Mouse (Mus musculus) intestine, postnatal 0 days (tissue): ENCODE data around the gene Gm45062. TPM values are rescaled to one million over a fixed set of nuclear protein-coding genes. Genes with fewer than 3 reads are reported as not detected.

Source experiments
- ATAC-seq: fragments of 200-750 bp; cut with Nextera tagmentation; 2 replicates; pipeline ENCODE4 v1.8.0; 2017; ENCODE audit warnings: mild to moderate bottlenecking, moderate TSS enrichment, moderate library complexity
- H3K27ac ChIP-seq: fragments of 300-500 bp; sonication (generic); 2 replicates; pipeline ENCODE4 v1.5.1; 2014; ENCODE audit warnings: mild to moderate bottlenecking, low read depth, low read length, moderate library complexity
- H3K27me3 ChIP-seq: fragments of 300-500 bp; sonication (generic); replicated peaks from 2 replicates; pipeline ENCODE4 v1.6.1; 2014; ENCODE audit warnings: low read length, mixed read lengths; ENCODE audit not compliant: control insufficient read depth, insufficient read depth
- H3K36me3 ChIP-seq: fragments of 300-500 bp; sonication (generic); 2 replicates; pipeline ENCODE4 v1.6.1; 2014; ENCODE audit warnings: mild to moderate bottlenecking, moderate library complexity; ENCODE audit not compliant: control insufficient read depth, insufficient read depth
- H3K4me1 ChIP-seq: fragments of 300-500 bp; sonication (generic); replicated peaks from 2 replicates; pipeline ENCODE4 v1.6.1; 2014; ENCODE audit warnings: antibody characterized with exemption, low read length, mixed read lengths; ENCODE audit not compliant: control insufficient read depth, insufficient read depth
- H3K4me2 ChIP-seq: fragments of 300-500 bp; sonication (generic); replicated peaks from 2 replicates; pipeline ENCODE4 v1.6.1; 2014; ENCODE audit warnings: low read depth, mild to moderate bottlenecking, moderate library complexity
- H3K4me3 ChIP-seq: fragments of 300-500 bp; sonication (generic); 2 replicates; pipeline ENCODE4 v1.5.1; 2014; ENCODE audit warnings: low read depth, low read length
- H3K9ac ChIP-seq: fragments of 300-500 bp; sonication (generic); 2 replicates; pipeline ENCODE4 v1.6.1; 2014; ENCODE audit warnings: mild to moderate bottlenecking, low read depth, low read length
- H3K9me3 ChIP-seq: fragments of 300-500 bp; sonication (generic); 2 replicates; pipeline ENCODE4 v1.6.1; 2016; ENCODE audit warnings: mixed run types; ENCODE audit not compliant: control insufficient read depth
- CTCF ChIP-seq: sonication (generic); IDR thresholded peaks from 2 replicates; pipeline ENCODE4 v1.5.1; 2016; ENCODE audit warnings: low read depth, mild to moderate bottlenecking, control low read depth, antibody characterized with exemption, moderate library complexity
- WGBS: fragments of 180-500 bp; shearing (Covaris S2); extraction: QIAGEN DNeasy Blood & Tissue Kit; methylation state at CpG from one replicate; pipeline ENCODE4 v1.1.7; 2014; 5-methylcytosine and 5-hydroxymethylcytosine counted together
- polyA plus RNA-seq: library from polyadenylated mRNA; unstranded; fragments of >200 nt; fragmentation: Nextera tagmentation; extraction: Ambion mirVana; gene quantifications from 2 replicates; pipeline ENCODE4 v1.2.1, GENCODE M21; 2015

Gene Gm45062
- polyA plus RNA-seq, 1 experiment from 2014 or later, result 0.30 TPM

- ATAC-seq, result no peak
These were observed 154.8 kb downstream of the Gm45062 start for GRCm38 (mm10) chr6:8414020-8414419.

GRCm38 (mm10) chr6:8415823-8416222 is 156.6 kb downstream of the Gm45062 start:
- H3K4me3 ChIP-seq, result no peak overlapping the region
- no peaks in the 10 kb centered on the region; the same call in 1 of the 2 replicates for H3K4me1 ChIP-seq
- H3K36me3 ChIP-seq, result no peaks in the 10 kb centered on the region
- ATAC-seq, result no peak
- H3K9me3 ChIP-seq, result no peaks in the 10 kb centered on the region
- no peaks in the 10 kb centered on the region for H3K27me3 ChIP-seq
- WGBS, result 91% methylated on average over 5 of the region's 5 CpGs
- no peak overlapping the region for H3K9ac ChIP-seq
- TF ChIP-seq CTCF, result no peak
- no peak overlapping the region for H3K4me2 ChIP-seq
- H3K27ac ChIP-seq, result no peak overlapping the region

More at GRCm38 (mm10) chr6:8414020-8414419, 154.8 kb downstream of the Gm45062 start:
- WGBS, result 63% methylated on average over 9 of the region's 9 CpGs
- Histone ChIP-seq H3K4me3 (no peak overlapping the region), H3K9ac (no peak overlapping the region), H3K9me3 (no peaks in the 10 kb centered on the region), H3K27me3 (no peaks in the 10 kb centered on the region), H3K4me2 (no peak overlapping the region), H3K27ac (no peak overlapping the region), H3K4me1 (no peaks in the 10 kb centered on the region), H3K36me3 (no peaks in the 10 kb centered on the region)
- TF ChIP-seq CTCF, result no peak

GRCm38 (mm10) chr6:8416802-8417569 is 157.7 kb downstream of the Gm45062 start:
- TF ChIP-seq CTCF, result no peak
- ATAC-seq, result no peak
- H3K27me3 ChIP-seq, result no peaks in the 10 kb centered on the region
- H3K27ac ChIP-seq, result no peak overlapping the region
- WGBS, result 61% methylated on average over 8 of the region's 8 CpGs
- H3K4me1 ChIP-seq, result no peaks in the 10 kb centered on the region; the same call in 1 of the 2 replicates
- no peak overlapping the region for H3K9ac ChIP-seq
- H3K9me3 ChIP-seq, result no peaks in the 10 kb centered on the region
- H3K4me2 ChIP-seq, result no peak overlapping the region
- no peaks in the 10 kb centered on the region for H3K36me3 ChIP-seq
- no peak overlapping the region for H3K4me3 ChIP-seq

- ATAC-seq, result no peak
- WGBS, result 59% methylated on average over 4 of the region's 4 CpGs
- no peak overlapping the region for H3K4me2 ChIP-seq
These were observed 160.4 kb downstream of the Gm45062 start for GRCm38 (mm10) chr6:8419485-8420186.

GRCm38 (mm10) chr6:8420187-8420503 is 160.9 kb downstream of the Gm45062 start:
- H3K9ac ChIP-seq, result no peak overlapping the region
- H3K36me3 ChIP-seq, result no peaks in the 10 kb centered on the region
- no peak overlapping the region for H3K4me2 ChIP-seq
- no peak for ATAC-seq
- no peaks in the 10 kb centered on the region; the same call in 1 of the 2 replicates for H3K4me1 ChIP-seq
- no peaks in the 10 kb centered on the region for H3K9me3 ChIP-seq
- no peak for TF ChIP-seq CTCF
- H3K4me3 ChIP-seq, result no peak overlapping the region
- WGBS, result 92% methylated on average over 1 of the region's 1 CpGs
- no peak overlapping the region for H3K27ac ChIP-seq
- H3K27me3 ChIP-seq, result no peaks in the 10 kb centered on the region

More at GRCm38 (mm10) chr6:8419485-8420186, 160.4 kb downstream of the Gm45062 start:
- TF ChIP-seq CTCF, result no peak
- H3K9me3 ChIP-seq, result no peaks in the 10 kb centered on the region
- no peaks in the 10 kb centered on the region; the same call in 1 of the 2 replicates for H3K4me1 ChIP-seq
- H3K27me3 ChIP-seq, result no peaks in the 10 kb centered on the region
- no peak overlapping the region for H3K4me3 ChIP-seq
- no peak overlapping the region for H3K9ac ChIP-seq
- no peak overlapping the region for H3K27ac ChIP-seq
- H3K36me3 ChIP-seq, result no peaks in the 10 kb centered on the region

DNA sequence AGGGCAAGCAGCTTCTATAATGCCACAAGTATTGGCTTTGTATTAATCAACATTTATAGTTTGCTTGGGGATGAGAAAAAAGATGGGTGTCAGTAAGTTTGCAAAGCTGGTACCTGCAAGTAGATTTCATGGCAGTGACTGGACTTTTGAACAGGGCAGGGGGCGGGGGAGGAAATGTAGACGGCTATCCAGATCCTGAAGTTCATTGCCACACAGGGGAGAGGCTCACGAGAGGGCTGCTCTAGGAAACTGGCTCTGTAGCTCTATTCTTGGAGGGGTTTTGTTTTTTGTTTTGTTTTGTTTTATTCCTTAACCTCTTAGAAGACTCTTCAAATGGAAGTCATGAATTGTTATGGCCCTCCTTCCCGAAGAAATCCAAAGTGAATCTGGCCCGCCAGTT is 162.2 kb downstream of the Gm45062 start:
- Histone ChIP-seq H3K36me3 (no peaks in the 10 kb centered on the region), H3K9me3 (no peaks in the 10 kb centered on the region), H3K27me3 (no peaks in the 10 kb centered on the region), H3K27ac (no peak overlapping the region), H3K4me2 (no peak overlapping the region), H3K9ac (no peak overlapping the region), H3K4me3 (no peak overlapping the region), H3K4me1 (no peaks in the 10 kb centered on the region; the same call in 1 of the 2 replicates)
- TF ChIP-seq CTCF, result no peak
- ATAC-seq, result peak; percentile 54; the same call in 1 of the 2 replicates
- WGBS, result 53% methylated on average over 5 of the region's 5 CpGs
